ENCODE assay signal across 25 mouse cellular contexts in genomic region chr11:81364442-81364841, GRCm38 (mm10).
A peak's percentile ranks its signal among the peaks of the same experiment; 100 is the strongest.
DNase-seq lines count a peak whose midpoint lies in the region; ATAC-seq and TF ChIP-seq lines count a peak whose summit lies in the region.
"Had no signal": no experiment of that assay in that cellular context is flagged by ENCODE, and none has a peak within 500 bp of the region (broad histone marks: within the 10 kb centered on the region; RNA-seq: fewer than 3 reads in every experiment).

No protein-coding gene starts in this region.

- no peak for TF ChIP-seq EP300 in heart, adult 2 months (IDR thresholded peaks at IDR 0.05; ENCODE audit: insufficient read depth, low read depth, low read length)
- no peak for TF ChIP-seq EP300 in liver, embryonic 14.5 days (IDR thresholded peaks at IDR 0.05; ENCODE audit: low read depth)

- H3K27ac ChIP-seq in heart, adult 2 months = no peak overlapping the region
- H3K27ac ChIP-seq in liver, embryonic 14.5 days = no peak overlapping the region
- H3K27ac ChIP-seq in liver, embryonic 11.5 days (ENCODE audit: low read depth, low read length) = no peak overlapping the region
- H3K27ac ChIP-seq: embryonic facial prominence, embryonic 12.5 days; hindbrain, embryonic 12.5 days; limb, embryonic 15.5 days; midbrain, embryonic 15.5 days; neural tube, embryonic 13.5 days had no signal

- TF ChIP-seq CTCF in heart, adult 2 months (IDR thresholded peaks at IDR 0.05) = peak; percentile 33
- TF ChIP-seq CTCF in liver, embryonic 14.5 days (IDR thresholded peaks at IDR 0.05; ENCODE audit: low read depth) = peak; percentile 35

- no peak overlapping the region for H3K4me2 ChIP-seq in liver, embryonic 14.5 days (ENCODE audit: low read depth)
- H3K4me2 ChIP-seq in liver, embryonic 11.5 days = no peak overlapping the region
- H3K4me2 ChIP-seq: embryonic facial prominence, embryonic 12.5 days; hindbrain, embryonic 12.5 days; limb, embryonic 15.5 days; midbrain, embryonic 15.5 days; neural tube, embryonic 13.5 days had no signal

- no peak overlapping the region for H3K4me3 ChIP-seq in heart, adult 2 months
- H3K4me3 ChIP-seq in liver, embryonic 14.5 days (ENCODE audit: insufficient read depth in 1 of 2, low read depth in 2 of 2, low read length in 2 of 2) = no peak overlapping the region
- no peak overlapping the region for H3K4me3 ChIP-seq in liver, embryonic 11.5 days (ENCODE audit: low read depth, low read length)
- H3K4me3 ChIP-seq: embryonic facial prominence, embryonic 12.5 days; hindbrain, embryonic 12.5 days; limb, embryonic 15.5 days; midbrain, embryonic 15.5 days; myocyte; neural tube, embryonic 13.5 days had no signal

- no peaks in the 10 kb centered on the region for H3K4me1 ChIP-seq in heart, adult 2 months (ENCODE audit: control insufficient read depth, insufficient read depth, low read length)
- no peaks in the 10 kb centered on the region for H3K4me1 ChIP-seq in liver, embryonic 14.5 days (replicated peaks; ENCODE audit: control insufficient read depth in 2 of 2, insufficient read depth in 2 of 2, low read length in 1 of 2)
- no peaks in the 10 kb centered on the region for H3K4me1 ChIP-seq in liver, embryonic 11.5 days (replicated peaks; ENCODE audit: control insufficient read depth, insufficient read depth, low read length)
- H3K4me1 ChIP-seq: midbrain, embryonic 15.5 days had no signal

- WGBS in heart, adult 2 months = 98% methylated on average over 3 of the region's 3 CpGs
- 76% methylated on average over 3 of the region's 3 CpGs for WGBS in liver, embryonic 14.5 days (ENCODE audit: insufficient replicate concordance)
- WGBS in liver, embryonic 11.5 days = 88% methylated on average over 3 of the region's 3 CpGs

- no peak for ATAC-seq in liver, embryonic 14.5 days (ENCODE audit: insufficient read depth)
- no peak for ATAC-seq in liver, embryonic 11.5 days (replicated peaks; ENCODE audit: low FRiP score)
- ATAC-seq: forebrain, postnatal 0 days; inflammation-experienced regulatory T-cells, adult 6 months; midbrain, embryonic 15.5 days had no signal

- no peaks in the 10 kb centered on the region for H3K79me2 ChIP-seq in heart, adult 2 months (replicated peaks; ENCODE audit: control insufficient read depth, insufficient read depth, low read length)

- no peak overlapping the region for H3K9ac ChIP-seq in heart, adult 2 months (ENCODE audit: low read depth, low read length)
- H3K9ac ChIP-seq in liver, embryonic 14.5 days (replicated peaks) = no peak overlapping the region
- H3K9ac ChIP-seq in liver, embryonic 11.5 days (ENCODE audit: low read depth, low read length) = no peak overlapping the region
- H3K9ac ChIP-seq: embryonic facial prominence, embryonic 12.5 days; forebrain, postnatal 0 days; hindbrain, embryonic 12.5 days; limb, embryonic 15.5 days; midbrain, embryonic 15.5 days; neural tube, embryonic 13.5 days had no signal

- no peak for TF ChIP-seq POLR2A in heart, adult 2 months (IDR thresholded peaks at IDR 0.05; ENCODE audit: insufficient read depth, low read depth, low read length)

- intact Hi-C loops in heart, adult 2 months (cut with DNase I) = no loop called here

- DNase-seq in heart, adult 2 months = no peak
- DNase-seq in heart, adult 11 months = no peak
- no peak for DNase-seq in liver, embryonic 14.5 days (ENCODE audit: low read depth in 3 of 3, low spot score in 3 of 3)
- DNase-seq in liver, embryonic 11.5 days (ENCODE audit: low spot score) = no peak
- peak; percentile 9 for DNase-seq in thymus, postnatal 4 days
- no peak for DNase-seq in thymus, postnatal 14 days
- no peak for DNase-seq in T-cell, adult 2 months (ENCODE audit: low spot score)
- no peak for DNase-seq in MN1 (ENCODE audit: low spot score)
- DNase-seq: cerebellum, adult 18-20 months; cerebellum, postnatal 25 days; forebrain, postnatal 0 days; gastrocnemius, postnatal 25 days; kidney, adult 8-10 months; left cerebral cortex, postnatal 4 days; lung, adult 18-20 months; lung, postnatal 36 days; thymus, adult 18-20 months had no signal

- no peaks in the 10 kb centered on the region for H3K27me3 ChIP-seq in heart, adult 2 months (ENCODE audit: control insufficient read depth, insufficient read depth, low read length)
- H3K27me3 ChIP-seq in liver, embryonic 14.5 days (ENCODE audit: control insufficient read depth, insufficient read depth, low read length) = no peaks in the 10 kb centered on the region
- H3K27me3 ChIP-seq in liver, embryonic 11.5 days (replicated peaks; ENCODE audit: control insufficient read depth, insufficient read depth, low read length) = no peaks in the 10 kb centered on the region
- H3K27me3 ChIP-seq: embryonic facial prominence, embryonic 12.5 days; hindbrain, embryonic 12.5 days; limb, embryonic 15.5 days; midbrain, embryonic 15.5 days; neural tube, embryonic 13.5 days had no signal

- H3K36me3 ChIP-seq in heart, adult 2 months (ENCODE audit: control insufficient read depth, insufficient read depth, low read length) = no peaks in the 10 kb centered on the region
- H3K36me3 ChIP-seq in liver, embryonic 14.5 days (replicated peaks; ENCODE audit: control insufficient read depth, insufficient read depth, low read depth) = no peaks in the 10 kb centered on the region
- no peaks in the 10 kb centered on the region for H3K36me3 ChIP-seq in liver, embryonic 11.5 days (ENCODE audit: control insufficient read depth, insufficient read depth, low read length)
- H3K36me3 ChIP-seq: embryonic facial prominence, embryonic 12.5 days; G1E; hindbrain, embryonic 12.5 days; limb, embryonic 15.5 days; midbrain, embryonic 15.5 days; neural tube, embryonic 13.5 days had no signal

- no peaks in the 10 kb centered on the region; the same call in 1 of the 2 replicates for H3K9me3 ChIP-seq in liver, embryonic 14.5 days (ENCODE audit: control insufficient read depth, low read length)
- no peaks in the 10 kb centered on the region for H3K9me3 ChIP-seq in liver, embryonic 11.5 days (ENCODE audit: control insufficient read depth, low read length)
- H3K9me3 ChIP-seq: embryonic facial prominence, embryonic 12.5 days; hindbrain, embryonic 12.5 days; limb, embryonic 15.5 days; midbrain, embryonic 15.5 days; neural tube, embryonic 13.5 days had no signal
